Mouse (Mus musculus): Measurements from ENCODE around the gene Esx1. TPM values are rescaled to one million over a fixed set of nuclear protein-coding genes. Genes with fewer than 3 reads are reported as not detected.

Gene Esx1
- polyA plus RNA-seq, 1 experiment from 2014 or later = not detected

Other genes starting within 250 kb of the Esx1 start
- gene H2bfm, start 194.8 kb downstream of the Esx1 start, polyA plus RNA-seq (2014; fragmentation: Nextera tagmentation; extraction: Ambion mirVana) = not detected in 2 replicates
- gene Tmsb15b2, start 146.6 kb downstream of the Esx1 start, polyA plus RNA-seq (2014; fragmentation: Nextera tagmentation; extraction: Ambion mirVana) = 92.4 and 92.5 TPM in 2 replicates
- 11.8 and 12.9 TPM in 2 replicates for gene Tmsb15l, start 145.2 kb downstream of the Esx1 start, polyA plus RNA-seq (2014; fragmentation: Nextera tagmentation; extraction: Ambion mirVana)
- gene Tmsb15b1, start 145.2 kb downstream of the Esx1 start, polyA plus RNA-seq (2014; fragmentation: Nextera tagmentation; extraction: Ambion mirVana) = 30.6 and 35.8 TPM in 2 replicates
- gene Zcchc18, start 128.9 kb downstream of the Esx1 start, polyA plus RNA-seq (2014; fragmentation: Nextera tagmentation; extraction: Ambion mirVana) = 59.5 and 61.3 TPM in 2 replicates
- gene Slc25a53, start 83.8 kb downstream of the Esx1 start, polyA plus RNA-seq (2014; fragmentation: Nextera tagmentation; extraction: Ambion mirVana) = 13.4 TPM in 2 replicates
- gene Fam199x, start 72.5 kb downstream of the Esx1 start, polyA plus RNA-seq (2014; fragmentation: Nextera tagmentation; extraction: Ambion mirVana) = 14.7 and 16.6 TPM in 2 replicates